Mouse (Mus musculus): Measurements from ENCODE around the gene Cox4i2.

- TF ChIP-seq CTCF (IDR thresholded peaks at IDR 0.05; ENCODE audit: low read depth) = no peak
- no peak for TF ChIP-seq EP300 (IDR thresholded peaks at IDR 0.05; ENCODE audit: low read depth)
These were observed 39.4 kb downstream of the Cox4i2 start for GRCm38 (mm10) chr2:152793381-152793780.
